Mouse (Mus musculus): ENCODE measurements around the gene Wrap73. TPM values are rescaled to one million over a fixed set of nuclear protein-coding genes. Genes with fewer than 3 reads are reported as not detected.

Gene Wrap73
- total RNA-seq, 2 experiments from 2014 or later: 33.8 to 36.0 TPM

GRCm38 (mm10) chr4:154186002-154186537, 43.9 kb downstream of the Wrap73 start:
- DNase-seq: no peak

GRCm38 (mm10) chr4:154188948-154189347, 46.8 kb downstream of the Wrap73 start:
- DNase-seq: no peak

GRCm38 (mm10) chr4:154197961-154198360, 55.8 kb downstream of the Wrap73 start:
- DNase-seq: no peak

GRCm38 (mm10) chr4:154198377-154198961, 56.3 kb downstream of the Wrap73 start:
- no peak for DNase-seq

- DNase-seq: no peak
Measured at GRCm38 (mm10) chr4:154201511-154201910, 59.3 kb downstream of the Wrap73 start.

- no peak for DNase-seq
Measured at GRCm38 (mm10) chr4:154204532-154204931, 62.4 kb downstream of the Wrap73 start.

- no peak for DNase-seq
Measured at GRCm38 (mm10) chr4:154205392-154205791, 63.2 kb downstream of the Wrap73 start.

- peak; percentile 47 to 50 for DNase-seq
Measured at GRCm38 (mm10) chr4:154207261-154207660, 65.1 kb downstream of the Wrap73 start.

GRCm38 (mm10) chr4:154209054-154209453, 66.9 kb downstream of the Wrap73 start:
- no peak for DNase-seq

- DNase-seq: no peak
Measured at GRCm38 (mm10) chr4:154209825-154210224, 67.7 kb downstream of the Wrap73 start.

- DNase-seq: no peak
Measured at GRCm38 (mm10) chr4:154211459-154211858, 69.3 kb downstream of the Wrap73 start.

- DNase-seq: no peak
Measured at GRCm38 (mm10) chr4:154213586-154213985, 71.4 kb downstream of the Wrap73 start.

- DNase-seq: no peak
Measured at GRCm38 (mm10) chr4:154214075-154214474, 71.9 kb downstream of the Wrap73 start.

Other genes starting within 250 kb of the Wrap73 start
- gene A430005L14Rik, start 185.1 kb upstream of the Wrap73 start, total RNA-seq (2021): 10 to 100 TPM; 22.4 to 25.1 TPM
- 10 to 100 TPM; 12.2 to 16.0 TPM for gene Dffb, start 167.2 kb upstream of the Wrap73 start, total RNA-seq (2021)
- gene Cep104, start 167.2 kb upstream of the Wrap73 start, total RNA-seq (2021): 10 to 100 TPM; 32.1 to 38.4 TPM
- gene Lrrc47, start 130.6 kb upstream of the Wrap73 start, total RNA-seq (2021): 10 to 100 TPM; 64.5 to 70.7 TPM
- gene Smim1, start 116.1 kb upstream of the Wrap73 start, total RNA-seq (2021): 1 to 10 TPM; 6.6 to 7.6 TPM
- 1 to 10 TPM; 1.1 to 1.3 TPM for gene Ccdc27, start 99.7 kb upstream of the Wrap73 start, total RNA-seq (2021)
- 1 to 10 TPM; 1.6 to 3.1 TPM for gene Trp73, start 2.2 kb upstream of the Wrap73 start, total RNA-seq (2021)
- 100 to 1,000 TPM; 161 to 177 TPM for gene Tprgl, start 18.3 kb downstream of the Wrap73 start, total RNA-seq (2021)
- 1 to 10 TPM; 5.1 to 5.2 TPM for gene Megf6, start 28.4 kb downstream of the Wrap73 start, total RNA-seq (2021)
- under 1 TPM; 0.33 to 0.72 TPM for gene Arhgef16, start 159.3 kb downstream of the Wrap73 start, total RNA-seq (2021)
- gene B230104I21Rik, start 193.8 kb downstream of the Wrap73 start, total RNA-seq (2021): under 1 TPM in 1 of 2 experiments, not detected in 1; 0.46 TPM

All from layer of hippocampus, postnatal 36 days (tissue).